Comparison of ENCODE assay signal across 8 mouse cellular contexts in genomic region chr11:80210321-80210720, GRCm38 (mm10). TPM values are rescaled to one million over a fixed set of nuclear protein-coding genes. Genes with fewer than 3 reads are reported as not detected.
DNase-seq lines count a peak whose midpoint lies in the region; ATAC-seq and TF ChIP-seq lines count a peak whose summit lies in the region.
"Had no signal": no experiment of that assay in that cellular context is flagged by ENCODE, and none has a peak within 500 bp of the region (broad histone marks: within the 10 kb centered on the region; RNA-seq: fewer than 3 reads in every experiment).

No protein-coding gene starts in this region.

- no peak for ATAC-seq in heart, postnatal 0 days (ENCODE audit: insufficient read depth, low read depth)
- ATAC-seq in liver, embryonic 15.5 days (ENCODE audit: insufficient read depth): no peak

- H3K27ac ChIP-seq in heart, postnatal 0 days (ENCODE audit: low read depth): peak overlapping the region; percentile 99; the same call in 1 of the 2 replicates
- H3K27ac ChIP-seq in liver, embryonic 15.5 days (replicated peaks): peak overlapping the region; percentile 95; the same call in 1 of the 2 replicates

- peak overlapping the region; percentile 100 for H3K4me3 ChIP-seq in E14TG2a.4 (replicated peaks; ENCODE audit: low read length)
- H3K4me3 ChIP-seq in heart, postnatal 0 days (ENCODE audit: low read depth, low read length): peak overlapping the region; percentile 98
- peak overlapping the region; percentile 89 for H3K4me3 ChIP-seq in liver, embryonic 15.5 days (replicated peaks)

- DNase-seq in A20 (ENCODE audit: low read depth, low spot score): peak; percentile 64
- DNase-seq in heart, postnatal 0 days (ENCODE audit: low spot score): no peak
- DNase-seq in embryo, embryonic 11 days: no peak
- no peak for DNase-seq in cerebellum, postnatal 10 days
- no peak for DNase-seq in embryo, embryonic 10.5 days (ENCODE audit: low spot score)
- DNase-seq: cerebellum, adult 11-12 months had no signal

- H3K36me3 ChIP-seq in E14TG2a.4 (ENCODE audit: insufficient read depth, low read length): peaks cover 32% of the 10 kb centered on the region
- peaks cover 12% of the 10 kb centered on the region for H3K36me3 ChIP-seq in heart, postnatal 0 days (replicated peaks; ENCODE audit: control insufficient read depth, insufficient read depth, low read length)
- H3K36me3 ChIP-seq in liver, embryonic 15.5 days (replicated peaks): peaks cover 12% of the 10 kb centered on the region

- no peak for TF ChIP-seq CTCF in E14TG2a.4 (conservative IDR thresholded peaks at IDR 0.05; ENCODE audit: low read length)
- TF ChIP-seq CTCF in heart, postnatal 0 days (IDR thresholded peaks at IDR 0.05; ENCODE audit: low read depth): no peak

- H3K9ac ChIP-seq in heart, postnatal 0 days (replicated peaks; ENCODE audit: low read depth, low read length): no peak overlapping the region; the same call in 1 of the 2 replicates
- peak overlapping the region; percentile 47 for H3K9ac ChIP-seq in liver, embryonic 15.5 days

- H3K9me3 ChIP-seq in E14TG2a.4 (ENCODE audit: low read length): no peaks in the 10 kb centered on the region
- no peaks in the 10 kb centered on the region for H3K9me3 ChIP-seq in heart, postnatal 0 days (replicated peaks; ENCODE audit: control insufficient read depth, low read length)
- H3K9me3 ChIP-seq in liver, embryonic 15.5 days (replicated peaks): no peaks in the 10 kb centered on the region

- WGBS in heart, postnatal 0 days: 31% methylated on average over 6 of the region's 6 CpGs
- 9% methylated on average over 6 of the region's 6 CpGs for WGBS in liver, embryonic 15.5 days (ENCODE audit: insufficient replicate concordance)

- H3K4me2 ChIP-seq in heart, postnatal 0 days (ENCODE audit: low read depth, low read length): peak overlapping the region; percentile 73
- peak overlapping the region; percentile 88 for H3K4me2 ChIP-seq in liver, embryonic 15.5 days

- no peak for TF ChIP-seq EP300 in heart, postnatal 0 days (IDR thresholded peaks at IDR 0.05; ENCODE audit: low read depth)

- peaks cover 33% of the 10 kb centered on the region for H3K4me1 ChIP-seq in E14TG2a.4 (replicated peaks; ENCODE audit: low read depth, low read length)
- H3K4me1 ChIP-seq in heart, postnatal 0 days (ENCODE audit: control insufficient read depth, insufficient read depth): peaks cover 10% of the 10 kb centered on the region
- peaks cover 31% of the 10 kb centered on the region for H3K4me1 ChIP-seq in liver, embryonic 15.5 days (replicated peaks)

- no peaks in the 10 kb centered on the region for H3K27me3 ChIP-seq in E14TG2a.4 (ENCODE audit: insufficient read depth, low read length)
- H3K27me3 ChIP-seq in heart, postnatal 0 days (ENCODE audit: control insufficient read depth, insufficient read depth, low read length): no peaks in the 10 kb centered on the region
- H3K27me3 ChIP-seq in liver, embryonic 15.5 days: no peaks in the 10 kb centered on the region

RNA-seq across cellular contexts. Expression of gene Rhot1, which starts 1.5 kb away (rescaled TPM):
- total RNA-seq in heart, postnatal 0 days (2014; rRNA removed; ENCODE audit: low replicate concordance): 77.3 and 89.3 TPM in 2 replicates
- polyA plus RNA-seq in heart, postnatal 0 days (2015; fragmentation: Nextera tagmentation; extraction: Ambion mirVana): 48.8 and 53.8 TPM in 2 replicates
- polyA plus RNA-seq in liver, embryonic 15.5 days (2015; fragmentation: Nextera tagmentation; extraction: Ambion mirVana): 21.5 and 22.0 TPM in 2 replicates

RNA-seq across cellular contexts. Expression of gene Rnf135, which starts 26.7 kb away (rescaled TPM):
- total RNA-seq in heart, postnatal 0 days (2014; rRNA removed; ENCODE audit: low replicate concordance): 6.2 and 10.2 TPM in 2 replicates
- 11.7 and 12.9 TPM in 2 replicates for polyA plus RNA-seq in heart, postnatal 0 days (2015; fragmentation: Nextera tagmentation; extraction: Ambion mirVana)
- 5.3 and 6.1 TPM in 2 replicates for polyA plus RNA-seq in liver, embryonic 15.5 days (2015; fragmentation: Nextera tagmentation; extraction: Ambion mirVana)

RNA-seq across cellular contexts. Expression of gene Adap2, which starts 56.4 kb away (rescaled TPM):
- total RNA-seq in heart, postnatal 0 days (2014; rRNA removed; ENCODE audit: low replicate concordance): 17.0 and 20.0 TPM in 2 replicates
- polyA plus RNA-seq in heart, postnatal 0 days (2015; fragmentation: Nextera tagmentation; extraction: Ambion mirVana): 2.1 and 3.0 TPM in 2 replicates
- polyA plus RNA-seq in liver, embryonic 15.5 days (2015; fragmentation: Nextera tagmentation; extraction: Ambion mirVana): 6.5 and 8.2 TPM in 2 replicates
